Mouse (Mus musculus) heart, postnatal 0 days (tissue): ENCODE data around the gene Ppp1r16b.

Experiments used
- CTCF ChIP-seq: IDR thresholded peaks from 2 replicates; pipeline ENCODE4 v1.5.1; 2016; ENCODE audit warnings: antibody characterized with exemption, control low read depth, low read depth
- EP300 ChIP-seq: IDR thresholded peaks from 2 replicates; pipeline ENCODE4 v1.6.1; 2016; ENCODE audit warnings: antibody characterized with exemption, low read depth

- no peak for TF ChIP-seq CTCF
- no peak for TF ChIP-seq EP300
Measured at GRCm38 (mm10) chr2:158687804-158688241, 22.6 kb downstream of the Ppp1r16b start.
